18 mouse cellular contexts compared by ENCODE assay signal in genomic region chr11:118813942-118814341, GRCm38 (mm10).
DNase-seq lines count a peak whose midpoint lies in the region; ATAC-seq and TF ChIP-seq lines count a peak whose summit lies in the region.
"Had no signal": no experiment of that assay in that cellular context is flagged by ENCODE, and none has a peak within 500 bp of the region (broad histone marks: within the 10 kb centered on the region; RNA-seq: fewer than 3 reads in every experiment).

No protein-coding gene starts in this region.

- 64% methylated on average over 11 of the region's 11 CpGs for WGBS in forebrain, embryonic 13.5 days
- WGBS in forebrain, embryonic 11.5 days: 73% methylated on average over 11 of the region's 11 CpGs
- WGBS in midbrain, embryonic 13.5 days: 55% methylated on average over 11 of the region's 11 CpGs
- WGBS in midbrain, embryonic 10.5 days: 84% methylated on average over 11 of the region's 11 CpGs
- WGBS in forebrain, embryonic 15.5 days: 51% methylated on average over 11 of the region's 11 CpGs
- 44% methylated on average over 11 of the region's 11 CpGs for WGBS in midbrain, postnatal 0 days

- no peak for ATAC-seq in forebrain, embryonic 13.5 days
- no peak for ATAC-seq in forebrain, embryonic 11.5 days (replicated peaks; ENCODE audit: low FRiP score)
- ATAC-seq in midbrain, embryonic 13.5 days: no peak
- 0 out of 2 replicates have a peak, but pooled peaks have one; percentile 12 for ATAC-seq in forebrain, embryonic 15.5 days (replicated peaks)
- ATAC-seq in midbrain, postnatal 0 days (ENCODE audit: low FRiP score): no peak
- ATAC-seq: activated CD4-positive, CD25-positive, alpha-beta regulatory T cell, adult 4 months; intestine, postnatal 0 days had no signal

- H3K4me1 ChIP-seq in forebrain, embryonic 13.5 days: peaks cover 20% of the 10 kb centered on the region
- no peaks in the 10 kb centered on the region for H3K4me1 ChIP-seq in forebrain, embryonic 11.5 days (replicated peaks; ENCODE audit: control insufficient read depth, insufficient read depth, low read length)
- H3K4me1 ChIP-seq in midbrain, embryonic 13.5 days (replicated peaks): peaks cover 18% of the 10 kb centered on the region
- no peaks in the 10 kb centered on the region for H3K4me1 ChIP-seq in midbrain, embryonic 10.5 days
- peaks cover 25% of the 10 kb centered on the region for H3K4me1 ChIP-seq in forebrain, embryonic 15.5 days
- H3K4me1 ChIP-seq in midbrain, postnatal 0 days (ENCODE audit: insufficient read depth, low read length): peaks cover 7% of the 10 kb centered on the region; the same call in 1 of the 2 replicates
- H3K4me1 ChIP-seq: heart, embryonic 10.5 days; liver, embryonic 15.5 days had no signal

- no peaks in the 10 kb centered on the region for H3K36me3 ChIP-seq in forebrain, embryonic 13.5 days (ENCODE audit: poor library complexity, severe bottlenecking)
- H3K36me3 ChIP-seq in forebrain, embryonic 11.5 days (ENCODE audit: control insufficient read depth, insufficient read depth, low read length): no peaks in the 10 kb centered on the region
- no peaks in the 10 kb centered on the region for H3K36me3 ChIP-seq in midbrain, embryonic 13.5 days
- no peaks in the 10 kb centered on the region for H3K36me3 ChIP-seq in midbrain, embryonic 10.5 days
- H3K36me3 ChIP-seq in forebrain, embryonic 15.5 days: no peaks in the 10 kb centered on the region
- 0 out of 2 replicates have a peak, but pooled peaks cover 2% of the 10 kb centered on the region for H3K36me3 ChIP-seq in midbrain, postnatal 0 days (ENCODE audit: insufficient read depth, low read length)
- H3K36me3 ChIP-seq: heart, embryonic 10.5 days; limb, embryonic 13.5 days; liver, embryonic 15.5 days; midbrain, embryonic 12.5 days had no signal

- peak overlapping the region; percentile 60 for H3K27ac ChIP-seq in forebrain, embryonic 13.5 days
- no peak overlapping the region for H3K27ac ChIP-seq in forebrain, embryonic 11.5 days (ENCODE audit: low read depth, low read length)
- H3K27ac ChIP-seq in midbrain, embryonic 13.5 days: peak overlapping the region; percentile 70
- no peak overlapping the region for H3K27ac ChIP-seq in midbrain, embryonic 10.5 days (replicated peaks)
- H3K27ac ChIP-seq in forebrain, embryonic 15.5 days (replicated peaks): peak overlapping the region; percentile 75
- H3K27ac ChIP-seq in midbrain, postnatal 0 days (ENCODE audit: low read depth, low read length): peak overlapping the region; percentile 65
- H3K27ac ChIP-seq: heart, embryonic 10.5 days; limb, embryonic 13.5 days; liver, embryonic 15.5 days; midbrain, embryonic 12.5 days had no signal

- H3K9ac ChIP-seq in forebrain, embryonic 13.5 days: no peak overlapping the region
- H3K9ac ChIP-seq in forebrain, embryonic 11.5 days (ENCODE audit: low read length): no peak overlapping the region
- H3K9ac ChIP-seq in midbrain, embryonic 13.5 days (replicated peaks): no peak overlapping the region
- no peak overlapping the region for H3K9ac ChIP-seq in forebrain, embryonic 15.5 days (replicated peaks)
- 0 out of 2 replicates have a peak overlapping the region, but pooled peaks have one; percentile 19 for H3K9ac ChIP-seq in midbrain, postnatal 0 days (replicated peaks; ENCODE audit: low read length, poor library complexity, severe bottlenecking)
- H3K9ac ChIP-seq: limb, embryonic 13.5 days; liver, embryonic 15.5 days; midbrain, embryonic 12.5 days had no signal

- no peaks in the 10 kb centered on the region for H3K9me3 ChIP-seq in forebrain, embryonic 13.5 days (replicated peaks)
- H3K9me3 ChIP-seq in forebrain, embryonic 11.5 days (ENCODE audit: control insufficient read depth, low read length): no peaks in the 10 kb centered on the region
- H3K9me3 ChIP-seq in midbrain, embryonic 13.5 days: no peaks in the 10 kb centered on the region
- H3K9me3 ChIP-seq in midbrain, embryonic 10.5 days (replicated peaks): no peaks in the 10 kb centered on the region
- no peaks in the 10 kb centered on the region for H3K9me3 ChIP-seq in forebrain, embryonic 15.5 days
- H3K9me3 ChIP-seq in midbrain, postnatal 0 days (ENCODE audit: low read length): no peaks in the 10 kb centered on the region
- H3K9me3 ChIP-seq: heart, embryonic 10.5 days; limb, embryonic 13.5 days; liver, embryonic 15.5 days; midbrain, embryonic 12.5 days had no signal

- no peak for DNase-seq in forebrain, embryonic 11.5 days (ENCODE audit: low spot score)
- DNase-seq in midbrain, embryonic 10.5 days (ENCODE audit: low spot score): no peak
- DNase-seq in midbrain, postnatal 0 days (ENCODE audit: low spot score): no peak
- DNase-seq in gastrocnemius, adult 8-10 months (ENCODE audit: low spot score in 2 of 2): no peak
- DNase-seq in lung, adult 18-20 months: no peak
- DNase-seq: adrenal gland, postnatal 36 days; cerebellum, postnatal 25 days; gastrocnemius, postnatal 14 days; kidney, postnatal 36 days had no signal

- no peak overlapping the region for H3K4me3 ChIP-seq in forebrain, embryonic 13.5 days
- H3K4me3 ChIP-seq in forebrain, embryonic 11.5 days (ENCODE audit: low read depth, low read length): no peak overlapping the region
- H3K4me3 ChIP-seq in midbrain, embryonic 13.5 days (replicated peaks): no peak overlapping the region
- no peak overlapping the region for H3K4me3 ChIP-seq in midbrain, embryonic 10.5 days
- no peak overlapping the region for H3K4me3 ChIP-seq in forebrain, embryonic 15.5 days
- no peak overlapping the region for H3K4me3 ChIP-seq in midbrain, postnatal 0 days (ENCODE audit: low read depth, low read length)
- H3K4me3 ChIP-seq: heart, embryonic 10.5 days; limb, embryonic 13.5 days; liver, embryonic 15.5 days; midbrain, embryonic 12.5 days had no signal

- no peak for TF ChIP-seq CTCF in midbrain, postnatal 0 days (IDR thresholded peaks at IDR 0.05)

- no peaks in the 10 kb centered on the region for H3K27me3 ChIP-seq in forebrain, embryonic 13.5 days
- H3K27me3 ChIP-seq in forebrain, embryonic 11.5 days (ENCODE audit: control insufficient read depth, insufficient read depth, low read length): no peaks in the 10 kb centered on the region
- H3K27me3 ChIP-seq in midbrain, embryonic 13.5 days: no peaks in the 10 kb centered on the region
- H3K27me3 ChIP-seq in midbrain, embryonic 10.5 days (ENCODE audit: low read depth, poor library complexity, severe bottlenecking): no peaks in the 10 kb centered on the region
- H3K27me3 ChIP-seq in forebrain, embryonic 15.5 days: no peaks in the 10 kb centered on the region
- no peaks in the 10 kb centered on the region for H3K27me3 ChIP-seq in midbrain, postnatal 0 days (ENCODE audit: insufficient read depth, low read length)
- H3K27me3 ChIP-seq: limb, embryonic 13.5 days; liver, embryonic 15.5 days; midbrain, embryonic 12.5 days had no signal

- H3K4me2 ChIP-seq in forebrain, embryonic 13.5 days: no peak overlapping the region
- no peak overlapping the region for H3K4me2 ChIP-seq in forebrain, embryonic 11.5 days (ENCODE audit: low read depth, low read length, severe bottlenecking)
- H3K4me2 ChIP-seq in midbrain, embryonic 13.5 days (replicated peaks): no peak overlapping the region
- no peak overlapping the region for H3K4me2 ChIP-seq in forebrain, embryonic 15.5 days (replicated peaks)
- H3K4me2 ChIP-seq in midbrain, postnatal 0 days (ENCODE audit: low read depth, low read length, poor library complexity, severe bottlenecking): no peak overlapping the region
- H3K4me2 ChIP-seq: limb, embryonic 13.5 days; liver, embryonic 15.5 days; midbrain, embryonic 12.5 days had no signal

Comparison
In these comparisons a context has a peak if more than half of its experiments do, and no peak if none do; other contexts are left out.
1. H3K27ac ChIP-seq: peak in forebrain, embryonic 13.5 days (single experiment), midbrain, embryonic 13.5 days (single experiment), forebrain, embryonic 15.5 days (single experiment) and midbrain, postnatal 0 days (single experiment); none in forebrain, embryonic 11.5 days (single experiment) and midbrain, embryonic 10.5 days (single experiment).